Mouse (Mus musculus) limb, embryonic 11.5 days (tissue): Measurements from ENCODE around the gene Zfp956. TPM values are rescaled to one million over a fixed set of nuclear protein-coding genes. Genes with fewer than 3 reads are reported as not detected.

Source experiments
- ATAC-seq: fragments of 200-750 bp; cut with Nextera tagmentation; 2 replicates; pipeline ENCODE4 v1.8.0; 2017; ENCODE audit warnings: low read depth; ENCODE audit not compliant: insufficient number of reproducible peaks, low FRiP score, low TSS enrichment
- DNase-seq: peaks from one replicate; pipeline ENCODE4 v3.0.0-alpha.2; 2015; ENCODE audit warnings: low spot score
- H3K27ac ChIP-seq: fragments of 300-500 bp; sonication (generic); replicated peaks from 2 replicates; pipeline ENCODE4 v1.5.1; 2014; ENCODE audit warnings: low read depth, mild to moderate bottlenecking, low read length
- H3K27me3 ChIP-seq: fragments of 300-500 bp; sonication (generic); 2 replicates; pipeline ENCODE4 v1.6.1; 2014; ENCODE audit warnings: mild to moderate bottlenecking, low read length, mixed read lengths; ENCODE audit not compliant: control insufficient read depth, insufficient read depth
- H3K36me3 ChIP-seq: fragments of 300-500 bp; sonication (generic); 2 replicates; pipeline ENCODE4 v1.6.1; 2014; ENCODE audit warnings: mild to moderate bottlenecking, low read length, moderate library complexity, mixed read lengths; ENCODE audit not compliant: control insufficient read depth, insufficient read depth
- H3K4me1 ChIP-seq: fragments of 300-500 bp; sonication (generic); 2 replicates; pipeline ENCODE4 v1.6.1; 2014; ENCODE audit warnings: low read length, mixed read lengths; ENCODE audit not compliant: control insufficient read depth, insufficient read depth
- H3K4me2 ChIP-seq: fragments of 300-500 bp; sonication (generic); 2 replicates; pipeline ENCODE4 v1.6.1; 2014; ENCODE audit warnings: low read depth, mild to moderate bottlenecking, moderate library complexity; ENCODE audit not compliant: severe bottlenecking
- H3K4me3 ChIP-seq: fragments of 300-500 bp; sonication (generic); 2 replicates; pipeline ENCODE4 v1.5.1; 2014; ENCODE audit warnings: low read depth, low read length
- H3K9ac ChIP-seq: fragments of 300-500 bp; sonication (generic); 2 replicates; pipeline ENCODE4 v1.6.1; 2014; ENCODE audit warnings: mild to moderate bottlenecking, low read length
- H3K9me3 ChIP-seq: fragments of 300-500 bp; sonication (generic); 2 replicates; pipeline ENCODE4 v1.6.1; 2016; ENCODE audit warnings: low read length; ENCODE audit not compliant: control insufficient read depth
- WGBS: fragments of 180-500 bp; shearing (Covaris S2); extraction: QIAGEN DNeasy Blood & Tissue Kit; methylation state at CpG from one replicate; pipeline ENCODE4 v1.1.7; 2014; 5-methylcytosine and 5-hydroxymethylcytosine counted together
- polyA plus RNA-seq: library from polyadenylated mRNA; unstranded; fragments of >200 nt; fragmentation: Nextera tagmentation; extraction: Ambion mirVana; gene quantifications from 2 replicates; pipeline ENCODE4 v1.2.1, GENCODE M21; 2014

Zfp956 gene
- polyA plus RNA-seq, 1 experiment from 2014 or later: 8.8 TPM

DNA sequence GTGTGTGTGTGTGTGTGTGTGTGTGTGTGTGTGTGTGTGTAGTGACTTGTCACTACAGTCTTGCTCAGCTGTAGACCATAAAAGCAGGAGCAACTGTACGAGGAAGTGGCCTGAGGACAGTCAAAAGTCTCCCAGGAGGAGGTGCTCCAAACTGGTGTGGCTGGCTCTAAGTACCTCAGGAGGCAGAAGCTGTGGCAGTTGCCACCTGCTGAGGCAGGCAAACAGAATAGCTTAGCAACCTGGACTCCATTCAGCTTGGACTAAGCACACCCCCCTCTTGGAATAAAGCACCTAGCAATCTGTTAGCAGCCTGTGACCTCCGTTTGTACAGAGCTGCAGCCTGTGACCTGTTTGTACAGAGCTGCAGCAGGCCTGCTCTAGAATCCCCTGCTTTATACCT, 30.7 kb downstream of the Zfp956 start:
- ATAC-seq: no peak
- 18% methylated on average over 2 of the region's 2 CpGs for WGBS

DNA sequence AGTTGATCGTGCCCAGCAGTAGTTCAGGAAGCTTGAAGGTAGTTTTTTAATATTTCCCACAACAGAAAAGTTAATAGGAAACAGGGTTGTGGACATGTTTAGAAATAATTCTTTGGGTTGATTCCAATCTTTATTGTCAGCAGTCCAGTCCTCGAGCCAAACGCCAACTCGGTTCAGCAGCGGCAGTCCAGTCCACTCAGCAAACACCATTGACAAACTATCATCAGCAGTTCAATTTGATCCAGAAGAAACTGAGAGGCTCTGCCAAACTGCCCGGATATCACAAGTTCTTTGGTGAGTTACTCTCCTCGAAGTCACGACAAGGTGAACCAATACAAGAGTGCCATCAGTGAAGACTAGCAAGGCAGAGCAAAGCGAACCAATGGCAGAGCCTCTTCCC, 42.5 kb downstream of the Zfp956 start:
- H3K9me3 ChIP-seq: no peaks in the 10 kb centered on the region
- no peaks in the 10 kb centered on the region for H3K4me1 ChIP-seq
- no peaks in the 10 kb centered on the region for H3K36me3 ChIP-seq
- H3K27ac ChIP-seq: no peak overlapping the region
- DNase-seq: no peak
- no peak overlapping the region for H3K4me2 ChIP-seq
- WGBS: 89% methylated on average over 9 of the region's 9 CpGs
- H3K4me3 ChIP-seq: no peak overlapping the region
- no peaks in the 10 kb centered on the region for H3K27me3 ChIP-seq
- ATAC-seq: no peak
- H3K9ac ChIP-seq: no peak overlapping the region

More for the DNA sequence above, 30.7 kb downstream of the Zfp956 start:
- DNase-seq: no peak
- Histone ChIP-seq H3K4me2 (no peak overlapping the region), H3K36me3 (no peaks in the 10 kb centered on the region), H3K27ac (no peak overlapping the region), H3K9me3 (no peaks in the 10 kb centered on the region), H3K4me1 (no peaks in the 10 kb centered on the region), H3K9ac (no peak overlapping the region), H3K4me3 (no peak overlapping the region), H3K27me3 (no peaks in the 10 kb centered on the region)

DNA sequence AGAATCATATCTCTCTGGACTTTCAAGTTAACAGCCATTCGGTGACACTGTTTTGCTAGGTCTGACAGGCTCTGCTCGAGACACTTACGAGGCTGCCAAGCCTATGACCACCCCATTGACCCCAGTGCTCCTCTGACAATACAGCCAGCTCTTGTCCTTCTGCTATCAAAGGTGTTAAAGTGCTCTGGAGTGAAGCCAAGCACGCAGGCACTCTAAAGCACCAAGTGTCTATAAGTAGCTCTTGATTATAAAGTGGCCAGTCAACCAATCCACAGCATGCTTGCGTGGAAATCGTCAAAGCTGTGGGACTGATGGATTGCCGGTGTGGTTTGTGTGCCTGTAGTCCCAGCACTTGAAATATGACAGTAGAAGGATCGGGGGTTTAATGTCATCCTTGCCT, 57.5 kb downstream of the Zfp956 start:
- DNase-seq: no peak
- WGBS: 67% methylated on average over 8 of the region's 8 CpGs

More for the DNA sequence above, 57.5 kb downstream of the Zfp956 start:
- no peak overlapping the region for H3K9ac ChIP-seq
- H3K4me2 ChIP-seq: no peak overlapping the region
- no peak overlapping the region for H3K27ac ChIP-seq
- no peaks in the 10 kb centered on the region for H3K9me3 ChIP-seq
- no peaks in the 10 kb centered on the region for H3K36me3 ChIP-seq
- no peaks in the 10 kb centered on the region for H3K27me3 ChIP-seq
- H3K4me1 ChIP-seq: no peaks in the 10 kb centered on the region
- ATAC-seq: no peak
- H3K4me3 ChIP-seq: no peak overlapping the region

Other genes starting within 250 kb of the Zfp956 start
- gene Pdia4, start 140.0 kb upstream of the Zfp956 start, polyA plus RNA-seq: 322 and 336 TPM in 2 replicates
- 4.7 and 5.4 TPM in 2 replicates for gene Zfp786, start 122.5 kb upstream of the Zfp956 start, polyA plus RNA-seq
- 9.0 and 9.3 TPM in 2 replicates for gene Zfp398, start 117.7 kb upstream of the Zfp956 start, polyA plus RNA-seq
- 12.9 and 16.1 TPM in 2 replicates for gene Zfp282, start 76.2 kb upstream of the Zfp956 start, polyA plus RNA-seq
- gene Zfp212, start 32.9 kb upstream of the Zfp956 start, polyA plus RNA-seq: 14.7 and 16.5 TPM in 2 replicates
- 9.3 and 9.8 TPM in 2 replicates for gene Zfp777, start 95.5 kb downstream of the Zfp956 start, polyA plus RNA-seq
- 24.4 and 28.6 TPM in 2 replicates for gene Zfp746, start 133.2 kb downstream of the Zfp956 start, polyA plus RNA-seq